Mouse (Mus musculus) activated CD4-positive, CD25-positive, alpha-beta regulatory T cell, adult 4 months (primary cell): ENCODE results near the gene 2310057J18Rik. TPM values are rescaled to one million over a fixed set of nuclear protein-coding genes. Genes with fewer than 3 reads are reported as not detected.
A peak's percentile ranks its signal among the peaks of the same experiment; 100 is the strongest.
"Not testable (repeated sequence)": the region's sequence is repeated elsewhere in the genome, so short reads cannot be mapped to it uniquely, and the experiment has no call there.

Experiments used
- ATAC-seq: one replicate; pipeline ENCODE4 v1.8.0; 2017
- polyA plus RNA-seq, 2 experiments: library from polyadenylated mRNA; unstranded; fragments of 100-300 nt; shearing (Covaris generic); gene quantifications; one replicate each; pipeline ENCODE4 v1.2.1; 2017

Gene 2310057J18Rik
- not detected for polyA plus RNA-seq

DNA sequence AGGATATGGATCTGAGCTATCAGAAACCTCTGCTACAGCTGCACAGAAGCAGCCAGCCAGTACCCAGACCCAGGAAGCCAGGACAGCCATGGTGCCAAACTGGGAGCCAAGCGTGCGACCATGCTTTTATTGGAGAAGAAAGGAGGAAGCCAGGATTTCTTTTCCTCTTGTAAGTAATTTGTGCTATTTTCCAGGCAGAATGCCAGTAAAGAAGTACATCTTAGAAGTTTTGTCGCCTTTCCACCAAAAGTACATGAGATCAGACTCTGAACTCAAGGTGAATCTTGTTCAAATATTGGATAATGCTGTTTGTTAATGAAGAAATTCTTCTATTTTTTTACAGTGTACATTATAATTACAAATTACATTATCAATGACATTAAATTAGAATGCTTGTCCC is at the start of gene 2310057J18Rik:
Gene 2310057J18Rik (minus strand): TSS at position 101 of the 400 bp plus-strand sequence.
- ATAC-seq, result no peak

DNA sequence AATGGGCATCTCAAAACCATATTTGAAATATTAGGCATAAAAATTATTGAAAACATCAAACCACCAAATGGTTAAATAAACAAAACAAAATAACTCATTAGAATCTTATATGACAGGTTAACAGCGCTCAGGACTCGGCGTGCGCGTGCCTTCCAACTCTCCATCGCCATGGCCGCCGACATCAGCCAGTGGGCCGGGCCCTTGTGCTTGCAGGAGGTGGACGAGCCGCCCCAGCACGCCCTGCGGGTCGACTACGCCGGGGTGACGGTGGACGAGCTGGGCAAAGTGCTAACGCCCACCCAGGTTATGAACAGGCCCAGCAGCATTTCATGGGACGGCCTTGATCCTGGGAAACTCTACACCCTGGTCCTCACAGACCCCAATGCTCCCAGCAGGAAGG is 43.9 kb upstream of the 2310057J18Rik start:
- ATAC-seq, result not testable (repeated sequence)

DNA sequence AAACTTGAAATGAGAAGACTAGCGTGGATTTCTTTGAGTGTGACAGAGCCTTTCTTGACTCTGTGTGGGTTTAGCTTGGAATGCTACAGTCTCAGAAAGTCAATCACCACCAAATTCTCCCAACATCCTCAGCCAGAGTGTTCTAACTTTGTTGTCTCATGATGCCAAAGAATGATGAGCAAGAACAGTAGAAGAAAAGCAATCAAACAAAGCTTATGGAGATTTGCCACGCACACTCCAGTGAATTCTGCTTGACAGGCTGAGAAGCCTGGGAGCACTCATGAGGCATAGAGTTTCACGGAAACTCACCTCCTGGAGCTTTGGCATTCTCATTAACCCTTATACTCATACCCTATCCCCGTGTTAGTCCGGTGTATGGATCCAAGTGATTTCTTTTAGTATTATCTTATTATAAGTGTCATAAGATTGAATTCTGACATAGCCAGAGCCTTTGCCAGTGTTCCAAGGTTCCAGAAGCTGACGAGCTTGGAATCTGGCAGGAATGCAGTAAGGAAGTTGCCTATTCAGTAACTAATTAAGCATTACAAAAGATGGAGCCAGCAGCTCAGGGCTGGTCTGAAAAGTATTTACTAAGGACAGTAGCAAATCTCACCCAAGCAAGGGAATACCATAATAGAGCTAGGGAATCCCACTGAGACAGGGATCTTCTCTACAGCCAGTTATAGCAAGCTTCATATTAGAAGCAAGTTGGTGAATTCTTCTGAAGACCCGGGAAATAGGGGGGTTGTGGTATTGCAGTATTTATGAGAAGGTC is 33.6 kb upstream of the 2310057J18Rik start:
- no peak for ATAC-seq

DNA sequence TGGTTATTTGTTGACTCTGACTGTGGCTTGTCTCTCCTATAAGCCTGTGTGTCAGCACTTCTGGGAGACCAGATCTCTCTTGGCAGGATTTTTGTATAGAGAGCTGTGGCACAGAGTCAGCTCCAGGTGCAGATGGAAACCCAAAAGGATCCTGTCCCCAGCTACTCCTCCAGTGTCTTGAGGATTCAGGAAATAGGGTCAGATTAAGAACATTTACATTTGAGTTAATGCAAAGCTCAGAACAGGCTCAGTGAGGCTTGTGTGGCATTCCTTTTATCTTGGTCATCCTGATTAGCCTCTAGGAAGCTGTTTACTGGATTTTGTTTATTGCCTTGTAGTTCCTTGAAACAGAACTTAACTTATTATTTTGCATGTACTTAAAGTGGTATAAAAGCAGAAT is 11.7 kb upstream of the 2310057J18Rik start:
- ATAC-seq, result no peak

DNA sequence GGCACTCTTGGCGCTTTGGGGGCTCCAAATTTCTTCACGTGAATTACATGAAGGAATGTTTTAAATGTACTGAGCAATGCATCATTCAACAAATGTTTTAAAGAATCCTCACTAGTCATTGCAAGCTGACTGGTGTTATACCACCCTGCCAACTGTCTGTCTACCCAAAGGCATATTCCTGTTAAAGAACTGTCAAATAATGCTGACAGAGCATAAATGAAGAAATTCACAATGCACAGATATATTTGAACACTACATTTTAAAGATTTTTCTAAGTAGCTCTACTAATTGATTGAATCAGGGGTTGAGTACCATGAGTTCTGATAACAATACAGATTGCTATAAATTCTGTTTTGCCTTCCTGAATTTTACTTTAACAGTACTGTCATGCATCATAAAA is 2.9 kb upstream of the 2310057J18Rik start:
- ATAC-seq, result no peak

DNA sequence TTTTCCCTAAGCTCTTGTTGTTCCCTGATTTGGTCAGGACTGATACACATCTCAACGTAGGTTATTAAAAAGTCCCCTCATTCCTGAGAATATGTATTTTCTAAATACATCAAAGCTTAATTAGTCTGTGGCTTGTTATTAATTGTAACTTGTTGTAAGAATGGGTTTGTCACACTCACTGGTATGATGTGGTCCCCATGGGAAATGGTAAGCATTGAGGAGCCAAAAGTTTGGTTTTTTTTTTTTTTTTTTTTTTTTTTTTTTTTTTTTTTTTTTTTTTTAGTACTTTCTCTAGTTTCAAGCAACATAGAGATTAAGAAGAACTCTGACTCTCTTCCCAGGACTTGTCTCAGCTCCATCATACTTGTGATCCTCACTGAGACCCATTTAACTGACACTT is 17.9 kb downstream of the 2310057J18Rik start:
- ATAC-seq, result no peak

DNA sequence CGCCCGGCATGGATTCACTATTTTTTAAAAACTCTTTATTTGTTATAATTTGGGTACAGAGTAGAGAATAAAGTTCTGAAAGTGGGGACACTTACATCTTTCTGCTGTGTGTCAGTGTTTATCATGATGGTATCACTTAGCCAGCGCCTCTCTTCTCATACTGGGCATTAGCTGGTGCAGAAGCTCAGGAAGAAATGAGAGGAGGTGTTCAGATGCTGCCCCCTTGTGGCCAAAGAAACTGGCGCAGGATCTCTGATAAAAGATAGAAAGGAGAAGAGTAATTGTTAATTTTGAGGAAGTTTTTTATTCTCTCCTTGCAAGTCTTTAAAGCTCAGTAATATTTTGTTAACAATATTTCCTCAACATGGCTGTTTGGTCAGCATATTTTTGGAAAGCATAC is 31.0 kb downstream of the 2310057J18Rik start:
- ATAC-seq, result peak; percentile 40

DNA sequence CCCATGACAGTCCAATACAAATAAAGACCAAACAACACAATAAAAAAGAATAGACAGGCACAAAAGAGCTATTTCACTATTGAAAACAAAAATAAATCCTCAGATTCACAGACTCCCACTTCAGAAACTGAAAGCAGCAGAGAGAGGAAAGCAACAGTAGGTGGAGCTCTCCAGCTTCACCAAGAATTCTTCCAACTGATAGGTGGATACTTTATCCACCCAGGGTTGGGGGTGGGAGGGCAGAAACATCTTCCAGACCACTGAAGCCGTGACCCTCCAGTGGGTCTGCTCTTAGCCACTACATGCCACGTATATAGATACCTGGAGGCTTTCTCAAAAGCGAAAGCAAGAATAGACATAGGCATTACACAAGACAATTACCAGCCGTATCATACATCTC is 31.6 kb downstream of the 2310057J18Rik start:
- no peak for ATAC-seq

Other genes starting within 250 kb of the 2310057J18Rik start
- not detected for gene Soga3, start 157.5 kb upstream of the 2310057J18Rik start, polyA plus RNA-seq
- gene Gm49353, start 212.7 kb upstream of the 2310057J18Rik start, polyA plus RNA-seq, result not detected
- under 1 TPM in 1 of 2 experiments, not detected in 1; 0.17 TPM for gene 9330159F19Rik, start 225.3 kb upstream of the 2310057J18Rik start, polyA plus RNA-seq